Mouse (Mus musculus): ENCODE measurements around the gene Sipa1l3. TPM values are rescaled to one million over a fixed set of nuclear protein-coding genes. Genes with fewer than 3 reads are reported as not detected.
A peak's percentile ranks its signal among the peaks of the same experiment; 100 is the strongest.

Gene Sipa1l3
- total RNA-seq, 2 experiments from 2014 or later: 6.2 to 56.1 TPM

- ATAC-seq (replicated peaks; ENCODE audit: low FRiP score, low TSS enrichment, poor library complexity, severe bottlenecking): peak; percentile 38
These were observed 200.1 kb downstream of the Sipa1l3 start for GRCm38 (mm10) chr7:29318115-29318911.

GRCm38 (mm10) chr7:29317558-29317957, 200.9 kb downstream of the Sipa1l3 start:
- ATAC-seq (replicated peaks; ENCODE audit: low FRiP score, low TSS enrichment, poor library complexity, severe bottlenecking): no peak

DNA sequence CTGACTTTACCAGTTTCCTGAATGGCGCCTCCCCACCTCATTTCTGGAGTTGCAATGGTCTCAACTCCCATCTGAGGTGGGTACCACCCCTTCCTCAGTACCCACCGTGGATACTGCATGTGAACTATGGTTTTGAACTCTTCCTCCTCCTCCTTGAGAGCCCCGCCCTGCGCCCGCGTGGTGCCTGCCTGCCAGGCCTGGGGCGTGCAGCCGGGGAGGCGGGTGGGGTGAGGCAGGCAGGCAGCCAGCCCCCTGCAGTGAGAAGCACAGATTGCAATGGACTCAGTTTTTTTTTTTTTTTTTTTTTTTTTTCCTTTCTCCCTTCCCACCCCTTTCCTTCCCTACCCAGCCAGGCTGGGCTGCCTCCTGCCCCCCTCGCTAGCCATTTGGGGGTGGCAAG, 201.5 kb downstream of the Sipa1l3 start:
- ATAC-seq (replicated peaks; ENCODE audit: low FRiP score, low TSS enrichment, poor library complexity, severe bottlenecking): no peak

DNA sequence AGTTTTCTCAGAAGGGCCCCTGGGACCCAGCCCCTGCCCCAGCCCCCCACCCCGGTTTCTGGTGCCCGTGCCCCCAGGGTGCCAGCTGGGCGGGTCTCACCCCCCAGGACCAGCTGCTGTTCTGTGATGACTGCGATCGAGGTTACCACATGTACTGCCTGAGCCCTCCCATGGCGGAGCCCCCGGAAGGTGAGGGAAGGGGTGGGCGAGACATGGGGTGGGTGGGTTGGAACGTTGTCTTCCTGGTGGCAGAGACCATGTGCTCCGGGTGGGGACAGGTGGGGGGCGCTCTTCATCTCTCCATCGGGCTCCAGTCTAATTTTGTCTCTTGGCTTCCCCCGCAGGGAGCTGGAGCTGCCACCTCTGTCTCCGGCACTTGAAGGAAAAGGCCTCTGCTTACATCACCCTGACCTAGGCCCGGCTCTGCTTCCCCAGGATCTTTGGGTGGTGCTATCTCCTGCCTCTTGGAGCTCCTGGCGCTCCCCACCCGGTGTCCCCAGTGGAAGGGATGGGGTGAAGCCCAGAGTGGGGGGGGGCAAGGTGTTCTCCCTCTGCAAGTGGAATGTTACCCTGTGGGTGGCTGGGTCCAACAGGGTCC, 202.2 kb downstream of the Sipa1l3 start:
- no peak for ATAC-seq (replicated peaks; ENCODE audit: low FRiP score, low TSS enrichment, poor library complexity, severe bottlenecking)

GRCm38 (mm10) chr7:29314844-29315628, 203.4 kb downstream of the Sipa1l3 start:
- peak; percentile 41 for ATAC-seq (replicated peaks; ENCODE audit: low FRiP score, low TSS enrichment, poor library complexity, severe bottlenecking)

DNA sequence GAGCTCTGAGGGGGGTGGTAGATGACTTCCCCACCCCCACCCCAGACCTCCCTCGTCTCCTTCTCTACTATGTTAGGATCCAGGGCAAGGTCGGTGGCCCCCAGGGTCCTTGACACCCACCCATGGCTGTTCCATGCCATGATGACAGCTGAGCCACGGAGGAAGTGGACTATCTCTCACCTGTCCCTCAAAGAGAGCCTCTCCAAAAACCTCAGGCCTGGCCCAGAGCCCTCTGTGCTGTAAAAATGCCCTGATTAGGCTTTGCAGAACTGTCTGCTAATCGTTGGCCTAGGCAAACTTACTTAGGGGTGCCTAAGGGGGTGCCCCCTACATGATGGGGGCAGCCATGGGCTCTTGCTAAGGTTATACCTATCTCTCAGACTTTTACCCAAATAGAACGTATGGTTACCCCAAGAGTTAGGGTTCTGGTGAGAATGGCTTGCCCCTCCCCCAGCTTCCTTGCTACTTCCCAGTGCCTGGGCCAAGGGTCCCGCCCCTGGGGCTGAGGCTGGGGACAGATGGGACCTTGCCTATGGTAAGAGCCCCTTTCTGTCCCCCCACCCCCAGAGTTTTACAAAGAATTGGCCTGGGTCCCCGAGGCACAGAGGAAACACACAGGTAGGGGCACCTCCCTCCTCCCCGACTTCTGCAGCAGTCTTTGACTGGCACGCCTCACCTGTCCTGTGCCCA, 204.7 kb downstream of the Sipa1l3 start:
- no peak for ATAC-seq (replicated peaks; ENCODE audit: low FRiP score, low TSS enrichment, poor library complexity, severe bottlenecking)

- ATAC-seq (replicated peaks; ENCODE audit: low FRiP score, low TSS enrichment, poor library complexity, severe bottlenecking): no peak
These were observed 205.4 kb downstream of the Sipa1l3 start for GRCm38 (mm10) chr7:29313051-29313450.

GRCm38 (mm10) chr7:29309749-29310148, 208.7 kb downstream of the Sipa1l3 start:
- no peak for ATAC-seq (replicated peaks; ENCODE audit: low FRiP score, low TSS enrichment, poor library complexity, severe bottlenecking)

DNA sequence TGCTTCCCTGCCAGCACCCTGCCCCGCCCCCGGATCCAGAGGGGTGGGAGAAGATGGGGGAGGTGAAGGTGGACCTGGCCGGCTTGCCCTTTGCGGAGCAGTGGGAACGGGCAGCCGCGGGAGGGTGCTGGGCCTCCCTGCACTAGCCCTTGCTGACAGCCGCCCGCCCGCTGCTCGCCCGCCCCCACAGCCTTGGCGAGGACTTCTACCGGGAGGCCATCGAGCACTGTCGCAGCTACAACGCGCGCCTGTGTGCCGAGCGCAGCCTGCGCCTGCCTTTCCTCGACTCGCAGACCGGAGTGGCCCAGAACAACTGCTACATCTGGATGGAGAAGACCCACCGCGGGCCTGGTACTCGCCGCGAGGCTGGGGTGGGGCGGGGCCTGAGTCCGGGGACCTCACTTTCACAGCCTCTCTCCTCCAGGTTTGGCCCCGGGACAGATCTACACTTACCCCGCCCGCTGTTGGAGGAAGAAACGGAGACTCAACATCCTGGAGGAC, 209.2 kb downstream of the Sipa1l3 start:
- no peak for ATAC-seq (replicated peaks; ENCODE audit: low FRiP score, low TSS enrichment, poor library complexity, severe bottlenecking)

- ATAC-seq (replicated peaks; ENCODE audit: low FRiP score, low TSS enrichment, poor library complexity, severe bottlenecking): peak; percentile 69
These were observed 210.9 kb downstream of the Sipa1l3 start for GRCm38 (mm10) chr7:29307350-29308104.

DNA sequence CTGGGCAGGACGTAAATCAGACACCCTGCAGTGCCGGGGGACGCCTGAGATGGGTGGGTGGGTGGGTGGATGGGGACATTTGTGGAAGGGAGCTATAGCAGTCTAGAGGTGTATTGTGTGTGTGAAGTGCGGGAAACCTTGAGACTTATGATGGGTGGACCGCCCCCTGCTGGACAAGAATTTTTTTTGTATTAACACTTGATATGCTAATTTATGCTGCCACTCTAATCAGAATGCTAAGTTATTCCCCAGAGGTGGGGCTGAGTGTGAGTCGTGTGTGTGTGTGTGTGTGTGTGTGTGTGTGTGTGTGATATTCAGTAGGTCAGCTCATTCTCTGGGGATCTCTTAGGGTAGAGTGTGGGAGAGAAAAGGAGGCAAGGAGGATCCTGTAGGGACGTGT, 211.8 kb downstream of the Sipa1l3 start:
- no peak for ATAC-seq (replicated peaks; ENCODE audit: low FRiP score, low TSS enrichment, poor library complexity, severe bottlenecking)

DNA sequence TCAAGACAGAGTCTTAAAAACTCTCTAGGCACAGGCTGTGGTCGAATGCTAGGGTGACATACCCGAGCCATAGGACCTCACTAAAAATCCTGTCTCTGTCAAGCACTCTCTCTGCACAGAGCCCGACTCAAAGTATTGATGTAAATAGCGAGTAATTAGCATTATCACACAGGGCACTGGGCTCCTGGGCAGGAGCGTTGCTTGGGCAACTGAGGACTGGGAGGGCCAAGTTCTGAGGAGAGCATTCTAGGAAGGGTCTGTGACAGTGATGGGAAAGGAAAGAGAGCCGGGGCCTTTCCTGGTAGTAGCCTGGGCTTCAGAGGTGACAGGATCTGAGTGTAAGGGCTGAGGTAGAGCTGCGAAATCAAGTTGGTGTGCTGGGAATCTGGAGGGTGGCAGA, 212.3 kb downstream of the Sipa1l3 start:
- ATAC-seq (replicated peaks; ENCODE audit: low FRiP score, low TSS enrichment, poor library complexity, severe bottlenecking): no peak

DNA sequence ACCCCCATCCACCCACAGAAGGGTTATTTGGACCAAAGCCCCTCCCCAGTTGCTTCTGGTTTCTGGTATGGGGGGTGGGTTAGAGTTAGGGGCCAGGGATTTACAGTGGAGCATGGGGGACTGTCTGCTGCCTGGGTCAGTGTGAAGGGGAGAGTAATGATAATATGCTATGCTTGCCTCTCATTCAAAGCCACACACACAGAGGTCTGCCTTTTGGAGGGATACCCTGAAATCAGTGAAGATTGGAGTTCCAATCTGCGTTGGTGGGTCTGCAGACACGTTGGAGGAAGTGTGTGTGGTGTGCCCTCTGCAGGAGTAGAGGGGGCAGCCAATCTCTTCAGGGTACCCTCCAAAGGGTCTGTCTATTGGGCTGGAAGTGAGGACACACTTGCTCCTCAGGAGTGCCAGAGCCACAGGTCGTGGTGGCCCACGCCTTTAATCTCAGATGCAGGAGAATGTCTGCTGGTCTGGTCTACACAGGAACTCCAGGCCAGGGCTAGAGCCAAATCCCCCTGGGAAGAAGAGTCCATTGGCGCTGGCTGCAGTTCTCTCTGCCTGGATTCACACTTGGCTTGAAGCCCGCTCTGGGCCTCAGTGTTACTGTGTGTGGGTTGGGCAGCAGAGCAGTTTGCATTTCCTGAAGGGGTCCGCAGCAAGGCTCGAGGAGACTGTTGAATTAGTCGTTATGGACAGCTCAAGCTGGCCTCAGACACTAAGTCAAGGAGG, 213.0 kb downstream of the Sipa1l3 start:
- ATAC-seq (replicated peaks; ENCODE audit: low FRiP score, low TSS enrichment, poor library complexity, severe bottlenecking): no peak

DNA sequence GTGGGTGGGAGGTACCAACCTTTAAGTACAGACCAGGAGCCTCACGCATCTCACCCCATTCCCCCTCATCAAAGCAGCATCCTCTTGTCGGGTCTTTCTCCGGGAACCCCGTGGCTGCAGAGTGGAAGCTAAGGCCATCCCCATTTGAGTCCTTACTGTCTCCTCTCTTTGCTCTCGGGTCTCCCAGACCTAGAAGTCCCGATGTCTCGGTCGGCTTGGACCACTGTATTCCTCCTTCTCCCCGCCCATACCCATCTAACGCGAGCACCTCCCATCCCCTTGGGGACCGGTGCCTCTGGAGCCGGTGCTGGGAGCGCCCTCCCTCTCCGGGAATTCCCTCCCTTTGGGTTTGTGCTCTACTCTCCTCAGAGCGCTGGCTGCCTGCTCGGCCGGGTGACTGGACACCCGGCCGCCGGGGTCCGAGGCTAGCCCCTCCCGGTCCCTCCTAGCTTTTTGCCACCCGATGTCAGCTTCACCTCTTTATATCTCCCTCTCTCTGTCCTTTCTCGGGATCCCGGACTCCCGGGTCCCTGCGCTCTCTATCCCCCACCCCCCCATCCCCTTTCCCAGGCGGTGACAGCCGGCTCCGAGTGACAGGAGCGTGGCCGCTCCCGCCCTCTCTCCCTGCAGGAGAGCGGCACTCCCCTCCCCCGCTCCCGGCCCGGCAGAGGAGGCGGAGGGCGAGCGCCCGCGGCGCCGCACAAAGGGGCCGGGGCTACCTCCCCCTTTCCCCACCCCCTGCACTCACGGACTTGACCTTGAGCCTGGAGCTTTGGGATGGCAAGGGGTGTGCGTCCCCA, 213.8 kb downstream of the Sipa1l3 start:
- ATAC-seq (replicated peaks; ENCODE audit: low FRiP score, low TSS enrichment, poor library complexity, severe bottlenecking): no peak

GRCm38 (mm10) chr7:29303738-29304462, 214.5 kb downstream of the Sipa1l3 start, which contains the start of gene Dpf1:
Dpf1 (plus strand) TSS chr7:29303951.
- peak; percentile 38 for ATAC-seq (replicated peaks; ENCODE audit: low FRiP score, low TSS enrichment, poor library complexity, severe bottlenecking)

- ATAC-seq (replicated peaks; ENCODE audit: low FRiP score, low TSS enrichment, poor library complexity, severe bottlenecking): no peak
These were observed 215.8 kb downstream of the Sipa1l3 start for GRCm38 (mm10) chr7:29302641-29303040.

DNA sequence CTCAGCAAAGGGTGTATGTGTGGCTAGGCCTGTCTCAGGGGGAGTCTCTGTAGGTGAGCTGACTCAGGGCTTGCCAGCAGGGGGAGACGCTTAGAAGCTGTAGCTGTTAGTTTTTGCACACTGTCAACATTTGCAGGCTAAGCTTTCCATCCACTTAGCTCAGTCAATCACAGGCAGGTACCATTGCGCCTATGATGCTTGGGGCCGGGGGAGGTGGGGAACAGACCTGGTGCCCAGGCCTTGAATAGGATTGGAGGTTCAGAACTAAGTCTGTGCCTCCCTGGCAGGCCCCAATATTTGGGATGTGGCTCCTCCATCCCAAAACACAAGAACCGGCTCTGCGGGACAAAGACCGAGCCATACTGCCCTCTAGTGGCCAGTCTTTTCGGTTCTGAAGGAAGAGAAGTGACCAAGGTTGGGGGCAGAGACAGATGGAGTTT, 217.3 kb downstream of the Sipa1l3 start:
- ATAC-seq (replicated peaks; ENCODE audit: low FRiP score, low TSS enrichment, poor library complexity, severe bottlenecking): peak; percentile 38; the same call in 1 of the 2 replicates

All from megakaryocyte-erythroid progenitor cell, adult 5-6 weeks (primary cell).